Mouse (Mus musculus) ES-Bruce4 (cell line): ENCODE measurements around the gene Hhipl1.

ENCODE experiments used
- CTCF ChIP-seq: IDR thresholded peaks from one replicate; pipeline ENCODE4 v1.8.1; 2011; ENCODE audit warnings: low read depth, low read length
- POLR2A ChIP-seq: IDR thresholded peaks from one replicate; pipeline ENCODE4 v1.8.1; 2011; ENCODE audit warnings: low read length; ENCODE audit not compliant: insufficient read depth

DNA sequence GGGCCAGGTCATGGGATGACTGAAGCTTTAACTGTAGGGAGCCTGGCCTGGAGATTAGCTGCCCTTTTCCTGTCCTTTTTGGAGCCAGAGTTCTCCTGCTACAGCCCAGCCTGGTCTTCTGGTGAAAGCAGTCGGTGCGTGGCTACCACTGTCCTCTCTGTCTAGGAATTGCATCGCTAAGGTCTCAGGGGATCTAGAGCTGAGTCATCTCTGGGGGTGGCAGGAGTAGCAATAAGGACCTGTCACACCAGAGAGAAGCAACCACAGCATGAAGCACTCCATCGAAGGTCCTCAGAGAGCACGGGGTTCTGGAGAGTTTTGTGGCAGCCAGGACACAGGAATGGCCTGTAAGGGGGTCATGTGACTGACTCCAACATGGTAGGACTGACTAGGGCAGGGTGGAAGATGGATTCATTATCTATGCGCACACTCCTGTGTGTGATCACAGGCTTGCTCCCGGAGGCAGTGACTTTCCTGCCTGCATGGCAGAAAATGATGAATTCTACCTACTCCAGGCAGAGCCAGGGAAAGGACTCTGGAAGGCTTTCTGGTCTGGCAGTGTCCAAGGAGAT is 4.5 kb downstream of the Hhipl1 start:
- no peak for TF ChIP-seq POLR2A
- TF ChIP-seq CTCF: no peak
